Mouse (Mus musculus): ENCODE measurements at regions not wholly inside any gene's neighbourhood (a gene's known extent, or its start where the extent isn't known, plus 50 kb on each side); places are given as distances from the start of the nearest gene placed in this dataset.

GRCm38 (mm10) chr4:152878941-152879340 is 401.3 kb upstream of the Kcnab2 start:
- no peak for ATAC-seq (replicated peaks; ENCODE audit: low read depth, poor library complexity, severe bottlenecking)

- ATAC-seq (replicated peaks; ENCODE audit: low read depth, poor library complexity, severe bottlenecking) = no peak
These were observed 400.7 kb upstream of the Kcnab2 start for GRCm38 (mm10) chr4:152878401-152878800.

GRCm38 (mm10) chr4:152870046-152870445 is 392.4 kb upstream of the Kcnab2 start:
- no peak for ATAC-seq (replicated peaks; ENCODE audit: low read depth, poor library complexity, severe bottlenecking)

- no peak for ATAC-seq (replicated peaks; ENCODE audit: low read depth, poor library complexity, severe bottlenecking)
These were observed 388.2 kb upstream of the Kcnab2 start for GRCm38 (mm10) chr4:152865894-152866293.

GRCm38 (mm10) chr4:152862818-152863614 is 385.3 kb upstream of the Kcnab2 start:
- no peak for ATAC-seq (replicated peaks; ENCODE audit: low read depth, poor library complexity, severe bottlenecking)

- ATAC-seq (replicated peaks; ENCODE audit: low read depth, poor library complexity, severe bottlenecking) = no peak
These were observed 381.5 kb upstream of the Kcnab2 start for GRCm38 (mm10) chr4:152859161-152859560.

GRCm38 (mm10) chr4:152850147-152850546 is 372.5 kb upstream of the Kcnab2 start:
- no peak for ATAC-seq (replicated peaks; ENCODE audit: low read depth, poor library complexity, severe bottlenecking)

GRCm38 (mm10) chr4:152836080-152836479 is 358.4 kb upstream of the Kcnab2 start:
- ATAC-seq (replicated peaks; ENCODE audit: low read depth, poor library complexity, severe bottlenecking) = no peak

GRCm38 (mm10) chr4:152834421-152835110 is 356.9 kb upstream of the Kcnab2 start:
- ATAC-seq (replicated peaks; ENCODE audit: low read depth, poor library complexity, severe bottlenecking) = no peak

- no peak for ATAC-seq (replicated peaks; ENCODE audit: low read depth, poor library complexity, severe bottlenecking)
These were observed 356.0 kb upstream of the Kcnab2 start for GRCm38 (mm10) chr4:152833411-152834310.

GRCm38 (mm10) chr4:152832757-152833363 is 355.2 kb upstream of the Kcnab2 start:
- ATAC-seq (replicated peaks; ENCODE audit: low read depth, poor library complexity, severe bottlenecking) = no peak

- no peak for ATAC-seq (replicated peaks; ENCODE audit: low read depth, poor library complexity, severe bottlenecking)
These were observed 347.5 kb upstream of the Kcnab2 start for GRCm38 (mm10) chr4:152825185-152825584.

GRCm38 (mm10) chr4:152816139-152816757 is 338.6 kb upstream of the Kcnab2 start:
- no peak for ATAC-seq (replicated peaks; ENCODE audit: low read depth, poor library complexity, severe bottlenecking)

GRCm38 (mm10) chr4:152806611-152807010 is 328.9 kb upstream of the Kcnab2 start:
- no peak for ATAC-seq (replicated peaks; ENCODE audit: low read depth, poor library complexity, severe bottlenecking)

- ATAC-seq (replicated peaks; ENCODE audit: low read depth, poor library complexity, severe bottlenecking) = peak; percentile 39; the same call in 1 of the 2 replicates
These were observed 321.7 kb upstream of the Kcnab2 start for GRCm38 (mm10) chr4:152799392-152799791.

- ATAC-seq (replicated peaks; ENCODE audit: low read depth, poor library complexity, severe bottlenecking) = no peak
These were observed 310.8 kb upstream of the Kcnab2 start for GRCm38 (mm10) chr4:152788431-152788830.

GRCm38 (mm10) chr4:152784972-152785371 is 307.3 kb upstream of the Kcnab2 start:
- no peak for ATAC-seq (replicated peaks; ENCODE audit: low read depth, poor library complexity, severe bottlenecking)

- ATAC-seq (replicated peaks; ENCODE audit: low read depth, poor library complexity, severe bottlenecking) = no peak
These were observed 301.9 kb upstream of the Kcnab2 start for GRCm38 (mm10) chr4:152779526-152779925.

- no peak for ATAC-seq (replicated peaks; ENCODE audit: low read depth, poor library complexity, severe bottlenecking)
These were observed 298.1 kb upstream of the Kcnab2 start for GRCm38 (mm10) chr4:152775801-152776200.

GRCm38 (mm10) chr4:152771386-152771785 is 293.7 kb upstream of the Kcnab2 start:
- no peak for ATAC-seq (replicated peaks; ENCODE audit: low read depth, poor library complexity, severe bottlenecking)

Measured in common myeloid progenitor, adult 5-6 weeks (primary cell).